Mouse (Mus musculus) neutrophil, adult 5-6 weeks (primary cell): Measurements from ENCODE around the gene Uba52. TPM values are rescaled to one million over a fixed set of nuclear protein-coding genes. Genes with fewer than 3 reads are reported as not detected.

Experiments used
- ATAC-seq: fragments of 151-379, 151-347 bp; 2 replicates; pipeline ENCODE4 v1.8.0; 2017; ENCODE audit warnings: mild to moderate bottlenecking, moderate TSS enrichment; ENCODE audit not compliant: insufficient number of reproducible peaks, poor library complexity, low FRiP score, severe bottlenecking; ENCODE audit errors: extremely low read depth
- total RNA-seq: library from RNA; stranded (forward); fragments of 200-1000 nt; gene quantifications from 2 replicates; pipeline ENCODE4 v1.2.3, GENCODE M21; 2017

Uba52 gene
- total RNA-seq, result 720 and 1,162 TPM in 2 replicates

DNA sequence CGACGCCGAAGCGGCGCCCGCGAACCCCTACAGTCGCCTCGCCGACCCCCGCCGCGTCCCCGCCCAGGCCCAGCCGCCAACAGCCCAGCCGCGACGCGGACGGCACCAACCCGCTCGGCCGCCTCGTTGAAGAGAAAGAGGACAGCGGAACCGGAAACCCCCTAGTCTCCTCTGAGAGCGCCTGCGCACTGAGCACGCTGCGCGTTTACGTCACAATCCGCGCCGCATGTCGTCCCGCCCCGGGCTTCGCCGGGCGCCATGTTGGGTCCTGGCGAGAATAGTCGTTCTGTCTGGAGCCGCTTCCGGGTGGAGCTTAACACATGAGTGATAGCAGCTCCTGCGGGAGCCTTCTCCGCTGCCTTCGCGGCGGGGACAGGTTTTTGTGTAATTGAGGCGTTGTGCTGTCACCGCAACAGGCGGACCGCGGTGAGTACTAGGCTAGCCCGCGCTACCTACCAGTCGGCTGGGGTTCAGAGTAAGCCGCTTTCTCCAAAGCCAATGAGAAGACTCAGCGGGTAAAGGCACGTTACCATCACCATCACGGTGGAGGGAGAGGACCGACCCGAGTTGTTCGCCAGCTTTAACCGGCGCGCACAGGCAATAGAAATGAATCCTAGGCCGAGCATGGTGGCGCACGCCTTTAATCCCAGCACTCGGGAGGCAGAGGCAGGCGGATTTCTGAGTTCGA is at the start of gene Uba52:
Gene Uba52, minus strand, starts transcription at position 574 of the 688 bp plus-strand sequence.
- ATAC-seq, result peak; percentile 75

DNA sequence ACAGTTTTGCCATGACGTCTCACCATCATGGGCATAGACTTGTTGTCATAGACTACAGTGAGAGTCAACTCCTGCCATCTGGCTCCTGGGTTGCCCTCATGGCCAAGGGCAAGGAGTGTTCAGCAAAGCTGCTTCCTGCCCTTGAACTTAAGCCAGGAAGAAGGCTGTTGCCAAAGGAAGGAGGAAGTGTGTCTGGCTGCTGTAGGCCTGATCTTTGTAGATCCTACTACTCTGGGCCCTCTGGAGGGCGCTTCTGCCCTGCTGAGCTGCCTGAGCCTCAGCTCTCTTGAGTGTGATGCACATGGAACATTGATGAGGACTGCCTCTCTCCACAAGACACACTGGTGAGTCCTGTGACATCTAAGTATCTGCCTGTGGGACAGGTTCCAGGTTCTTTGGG is 49.5 kb upstream of the Uba52 start:
- ATAC-seq, result peak; percentile 46

DNA sequence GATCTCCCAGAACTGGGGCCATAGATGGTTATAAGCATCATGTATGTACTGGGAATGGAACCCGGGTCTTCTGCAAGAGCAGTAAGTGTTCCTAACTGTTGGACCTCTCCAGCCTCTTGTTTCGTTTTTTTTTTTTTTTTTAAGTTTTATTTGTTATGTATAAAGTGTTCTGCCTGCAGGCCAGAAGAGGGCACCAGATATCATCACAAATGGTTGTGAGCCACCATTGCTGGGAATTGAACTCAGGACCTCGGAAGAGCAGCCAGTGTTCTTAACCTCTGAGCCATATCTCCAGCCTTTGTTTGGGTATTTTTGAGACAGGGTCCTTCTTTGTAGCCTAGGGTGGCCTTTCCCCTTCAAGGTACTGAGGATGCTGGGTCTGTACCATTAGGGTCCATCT is 48.4 kb upstream of the Uba52 start:
- no peak for ATAC-seq

DNA sequence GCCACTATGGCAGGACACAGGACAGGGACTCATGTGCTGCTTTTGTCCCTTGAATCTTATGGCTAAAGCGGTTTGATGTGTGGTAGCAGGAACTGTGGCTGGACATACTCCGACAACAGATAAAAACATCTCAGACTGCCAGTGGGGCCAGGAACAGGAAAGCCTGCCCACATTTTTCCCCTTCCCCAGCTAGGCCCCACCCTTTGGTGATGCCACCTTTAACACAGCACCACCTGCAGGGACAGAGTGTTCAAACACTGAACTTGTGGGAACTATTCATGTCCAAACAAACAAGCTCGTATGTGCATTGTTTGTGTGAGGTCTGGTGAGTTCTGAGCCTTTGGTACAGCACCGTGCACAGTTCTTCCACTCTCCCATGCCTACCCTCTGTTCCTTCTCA is 47.7 kb upstream of the Uba52 start:
- peak; percentile 27; the same call in 1 of the 2 replicates for ATAC-seq

DNA sequence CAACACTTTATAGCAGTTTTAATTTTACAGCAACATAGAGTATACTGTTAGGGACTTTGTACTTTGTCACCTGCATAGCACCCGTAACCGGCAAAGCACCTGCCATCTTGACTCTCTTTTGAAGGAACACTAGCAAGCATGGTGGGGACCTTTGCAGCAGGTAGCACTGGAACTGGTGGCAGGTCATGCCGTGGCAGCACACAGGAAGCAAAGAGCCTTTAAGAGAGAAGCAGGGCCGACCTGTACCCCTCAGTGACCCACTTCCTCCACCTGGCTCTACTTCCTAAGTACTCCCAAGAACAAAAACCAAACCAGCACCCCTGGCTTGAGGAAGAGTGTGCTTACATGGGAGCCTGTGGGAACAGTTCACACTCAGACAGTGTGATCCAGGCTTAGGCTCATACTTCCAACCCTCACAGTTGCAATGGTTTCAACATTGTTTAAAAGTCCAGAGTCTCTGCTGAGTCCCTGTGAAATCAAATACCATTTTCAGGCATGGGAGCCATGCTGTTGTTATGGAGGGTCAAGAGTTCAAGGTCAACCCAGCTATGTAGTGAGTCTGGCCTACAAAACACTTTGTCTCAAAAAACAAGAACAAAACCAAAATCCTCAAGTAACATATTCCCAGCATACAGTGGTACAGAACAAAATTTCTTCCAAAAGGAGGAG is 44.6 kb upstream of the Uba52 start:
- ATAC-seq, result no peak

DNA sequence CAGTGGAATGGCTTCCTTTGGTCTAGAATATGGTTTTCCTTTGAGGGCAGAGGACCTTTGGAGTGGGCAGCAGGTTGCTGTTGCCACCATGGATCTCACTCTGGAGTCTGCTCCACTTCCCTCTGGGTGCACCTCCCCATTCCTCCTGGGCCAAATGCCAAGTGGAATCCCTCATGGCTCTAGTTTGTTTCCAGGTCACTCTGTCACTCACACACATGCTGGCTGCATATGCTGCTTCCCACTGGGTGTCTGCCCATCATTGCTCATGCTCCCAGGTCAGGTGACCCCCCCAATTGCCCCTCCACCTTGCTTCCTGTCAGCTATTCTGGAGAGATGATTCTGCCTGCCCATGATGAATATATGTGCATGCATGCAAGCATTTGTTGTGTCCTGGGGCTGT is 43.1 kb upstream of the Uba52 start:
- ATAC-seq, result no peak

DNA sequence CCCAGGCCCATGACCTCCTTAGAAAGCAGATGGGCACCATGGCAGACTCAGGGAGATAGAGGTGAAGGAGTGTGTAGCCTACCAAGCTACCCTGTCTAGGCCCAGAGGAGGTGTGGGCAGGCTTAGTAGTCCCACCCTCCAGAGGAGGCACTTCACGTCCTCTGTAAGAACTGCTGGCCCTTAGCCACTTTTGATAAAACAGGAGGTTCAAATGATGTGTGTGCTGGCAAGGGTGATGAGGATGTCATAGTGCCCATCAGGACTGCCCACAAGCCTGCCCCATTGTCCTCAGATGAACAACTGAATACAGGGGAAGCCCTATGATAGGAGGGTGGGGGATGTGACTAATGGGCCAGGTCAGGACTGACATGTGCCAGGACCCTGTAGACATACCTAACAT is 42.2 kb upstream of the Uba52 start:
- no peak for ATAC-seq

DNA sequence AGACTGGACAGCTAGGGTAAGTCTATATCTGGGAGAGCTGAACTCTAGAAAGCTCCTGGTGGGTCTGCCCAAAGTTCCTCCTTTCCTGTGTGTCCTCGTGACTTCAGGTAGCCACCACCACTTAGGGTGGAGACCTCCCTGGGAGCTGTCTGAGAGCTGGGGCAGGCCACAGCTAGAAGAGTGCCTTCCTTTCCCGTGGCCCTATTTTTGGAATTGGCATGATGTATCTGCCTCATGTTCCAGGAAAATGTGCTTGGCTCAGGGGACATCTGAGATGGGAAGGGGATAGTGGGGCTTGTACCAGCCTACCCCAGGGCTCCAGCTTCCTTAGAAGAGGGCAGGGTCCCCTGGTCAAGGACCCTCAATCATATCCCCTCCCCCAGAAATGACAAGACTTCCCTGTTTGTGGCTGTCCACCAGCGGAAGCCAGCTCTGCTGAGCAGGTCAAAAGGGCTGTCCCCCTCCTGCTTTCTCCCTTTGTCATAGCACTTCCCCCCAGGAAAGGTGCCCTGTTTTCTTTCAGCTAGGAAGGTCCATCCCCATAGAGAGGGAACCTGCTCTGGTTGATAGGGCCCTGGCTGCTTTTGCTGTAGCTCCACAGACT is 41.1 kb upstream of the Uba52 start:
- no peak for ATAC-seq

DNA sequence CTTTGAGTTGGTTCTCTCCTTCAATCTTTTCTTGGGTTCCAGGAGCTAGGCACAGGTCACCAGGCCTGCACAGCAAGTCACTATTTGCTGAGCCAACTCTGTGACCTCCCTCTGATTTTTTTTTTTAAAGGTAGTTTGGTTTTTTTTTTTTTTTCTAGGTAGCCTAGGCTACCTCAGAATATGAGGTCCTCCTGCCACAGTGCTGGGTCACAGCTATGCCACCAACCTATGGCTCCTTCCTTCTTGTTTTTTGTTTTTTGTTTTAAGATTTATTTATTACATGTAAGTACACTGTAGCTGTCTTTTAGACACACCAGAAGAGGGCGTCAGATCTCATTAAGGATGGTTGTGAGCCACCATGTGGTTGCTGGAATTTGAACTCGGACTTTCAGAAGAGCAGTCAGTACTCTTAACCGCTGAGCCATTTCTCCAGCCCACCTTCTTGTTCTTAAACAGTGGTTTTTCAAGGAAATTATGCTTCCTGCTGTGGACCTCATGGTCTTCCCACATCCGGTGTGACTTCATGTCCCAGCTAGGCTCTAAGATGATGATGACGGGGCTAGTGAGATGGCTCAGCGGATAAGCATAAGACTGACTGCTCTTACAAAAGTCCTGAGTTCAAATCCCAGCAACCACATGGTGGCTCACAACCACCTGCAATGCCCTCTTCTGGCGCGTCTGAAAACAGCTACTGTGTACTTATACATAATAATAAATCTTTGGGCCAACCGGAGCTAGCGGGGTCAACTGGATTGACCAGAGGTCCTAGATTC is 39.0 kb upstream of the Uba52 start:
- no peak for ATAC-seq

DNA sequence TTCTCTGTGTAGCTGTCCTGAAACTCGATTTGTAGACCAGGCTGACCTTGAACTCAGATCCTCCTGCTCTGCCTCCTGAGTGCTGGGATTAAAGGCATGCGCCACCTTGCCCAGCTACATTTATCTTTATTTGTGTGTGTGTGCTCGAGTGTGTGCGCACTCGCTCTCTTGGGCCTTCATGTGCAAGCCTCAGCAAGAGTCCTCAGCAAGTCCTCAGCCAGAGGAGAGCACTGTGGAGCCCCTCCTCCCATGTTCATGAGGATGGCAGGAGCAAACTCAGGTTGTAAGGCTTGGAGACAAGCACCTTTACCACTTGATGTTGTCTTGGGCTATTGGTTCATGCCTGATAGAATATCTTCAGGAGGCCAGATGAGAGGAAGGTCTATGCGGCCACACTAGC is 37.2 kb upstream of the Uba52 start:
- ATAC-seq, result no peak

DNA sequence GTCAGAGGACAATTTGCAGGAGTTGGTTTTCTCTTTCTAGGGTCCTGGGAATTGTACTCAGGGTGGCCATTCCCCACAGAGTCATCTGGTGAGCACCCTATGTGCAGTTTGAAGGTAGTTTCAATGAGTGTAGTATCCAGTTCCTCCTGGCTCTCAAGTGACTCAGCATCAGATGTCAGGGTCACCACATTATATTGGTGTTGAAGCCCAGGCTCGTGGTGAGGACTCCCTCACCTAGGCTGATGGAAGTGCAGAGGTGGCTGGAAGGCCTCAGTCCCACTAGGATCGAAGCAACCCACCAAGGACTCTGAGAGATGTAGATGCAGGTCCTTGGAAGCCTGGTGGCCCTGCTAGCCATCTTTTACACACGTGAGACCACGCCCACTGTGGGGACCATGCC is 35.8 kb upstream of the Uba52 start:
- ATAC-seq, result no peak

DNA sequence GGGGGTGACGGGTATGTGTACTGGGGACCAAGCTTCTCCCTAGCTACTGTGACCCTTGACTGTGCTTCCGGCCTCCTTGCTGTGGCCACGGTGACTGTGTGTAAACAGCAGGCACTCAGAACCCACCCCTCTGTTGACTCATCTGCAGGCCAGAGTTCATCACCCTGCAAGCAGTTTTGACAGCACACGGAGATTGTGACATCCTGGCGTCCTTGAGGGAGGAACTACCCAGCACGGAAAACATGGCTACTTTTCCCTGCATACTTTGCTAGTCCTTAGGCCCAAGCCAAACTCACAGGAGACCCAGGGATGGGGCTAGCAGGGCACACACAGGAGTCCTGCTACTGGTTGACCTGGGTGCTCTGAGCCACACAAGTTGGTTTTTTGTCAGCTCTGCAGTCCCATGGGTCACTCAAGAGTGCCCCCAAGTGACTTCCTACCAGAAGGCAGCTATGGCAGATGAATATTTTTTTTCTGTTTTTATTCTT is 33.6 kb upstream of the Uba52 start:
- ATAC-seq, result peak; percentile 69

DNA sequence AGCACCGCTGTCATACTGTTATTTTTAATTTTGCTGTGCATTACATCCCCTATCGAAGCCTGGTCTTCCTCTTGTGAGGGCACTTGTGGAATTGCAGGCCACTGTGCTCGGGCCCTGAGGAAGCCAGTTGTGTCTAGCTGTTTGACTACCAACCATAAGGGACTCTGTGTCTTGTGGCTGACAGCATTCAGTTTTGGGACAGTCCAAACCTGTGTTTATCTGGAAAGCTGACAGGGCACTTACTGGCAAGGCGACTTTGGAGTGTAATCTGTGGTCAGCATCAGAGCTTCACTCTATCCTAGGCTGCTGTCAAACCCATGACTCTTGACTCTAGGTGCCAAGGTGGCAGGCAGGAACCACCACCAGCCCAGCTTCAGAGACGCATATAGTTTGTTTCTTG is 30.5 kb upstream of the Uba52 start:
- no peak for ATAC-seq

DNA sequence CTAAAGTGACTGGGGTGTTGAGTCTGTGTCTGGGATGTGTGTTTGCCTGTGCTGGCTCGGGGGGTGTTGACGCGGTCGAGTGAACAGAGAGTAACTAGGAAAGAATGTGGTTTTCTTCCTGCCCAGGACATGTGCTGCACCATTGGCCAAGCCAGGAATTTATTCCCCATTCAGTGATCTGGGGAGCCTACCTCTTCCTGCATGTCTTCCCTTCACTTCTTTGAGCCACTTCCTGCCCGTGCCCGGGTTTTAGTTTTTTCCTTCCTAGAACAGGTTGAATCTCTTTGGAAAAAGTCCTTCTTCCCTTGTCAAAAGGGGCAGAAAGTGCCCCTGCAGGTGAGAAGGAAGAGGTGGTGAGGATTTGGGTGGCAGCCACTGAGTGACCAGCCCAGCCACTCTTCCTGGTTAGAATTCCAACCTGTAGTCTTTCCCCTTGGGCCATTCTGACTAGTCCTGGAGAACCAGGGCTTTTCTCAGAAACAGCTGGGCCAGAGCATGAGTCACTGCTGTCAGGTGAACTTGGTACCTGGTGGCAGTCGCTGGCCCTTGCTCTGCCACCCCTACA is 30.0 kb upstream of the Uba52 start:
- ATAC-seq, result no peak

DNA sequence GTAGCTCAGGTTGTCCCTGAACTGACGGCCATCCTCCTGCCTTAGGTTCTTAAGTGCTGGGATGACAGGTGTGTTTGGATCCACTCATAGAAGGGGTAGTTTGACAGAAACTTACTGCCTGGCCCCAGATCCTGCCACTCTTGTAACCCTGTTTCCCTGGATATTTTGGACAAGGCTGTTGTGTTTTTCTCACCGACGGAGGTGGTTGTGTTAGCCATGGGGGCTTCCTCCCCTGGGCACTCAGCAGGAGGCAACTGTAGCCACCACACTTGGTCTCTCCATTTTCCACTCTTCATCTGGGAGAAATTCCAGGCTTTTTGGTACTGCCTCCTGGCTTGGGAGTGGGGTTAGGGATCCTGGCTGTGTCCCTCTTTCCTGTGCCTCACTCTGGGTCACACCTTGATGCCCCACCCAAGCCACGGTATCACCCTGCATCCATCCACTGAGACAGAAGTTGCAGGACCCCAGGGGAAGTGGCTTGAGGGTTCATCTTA is 29.5 kb upstream of the Uba52 start:
- ATAC-seq, result no peak

DNA sequence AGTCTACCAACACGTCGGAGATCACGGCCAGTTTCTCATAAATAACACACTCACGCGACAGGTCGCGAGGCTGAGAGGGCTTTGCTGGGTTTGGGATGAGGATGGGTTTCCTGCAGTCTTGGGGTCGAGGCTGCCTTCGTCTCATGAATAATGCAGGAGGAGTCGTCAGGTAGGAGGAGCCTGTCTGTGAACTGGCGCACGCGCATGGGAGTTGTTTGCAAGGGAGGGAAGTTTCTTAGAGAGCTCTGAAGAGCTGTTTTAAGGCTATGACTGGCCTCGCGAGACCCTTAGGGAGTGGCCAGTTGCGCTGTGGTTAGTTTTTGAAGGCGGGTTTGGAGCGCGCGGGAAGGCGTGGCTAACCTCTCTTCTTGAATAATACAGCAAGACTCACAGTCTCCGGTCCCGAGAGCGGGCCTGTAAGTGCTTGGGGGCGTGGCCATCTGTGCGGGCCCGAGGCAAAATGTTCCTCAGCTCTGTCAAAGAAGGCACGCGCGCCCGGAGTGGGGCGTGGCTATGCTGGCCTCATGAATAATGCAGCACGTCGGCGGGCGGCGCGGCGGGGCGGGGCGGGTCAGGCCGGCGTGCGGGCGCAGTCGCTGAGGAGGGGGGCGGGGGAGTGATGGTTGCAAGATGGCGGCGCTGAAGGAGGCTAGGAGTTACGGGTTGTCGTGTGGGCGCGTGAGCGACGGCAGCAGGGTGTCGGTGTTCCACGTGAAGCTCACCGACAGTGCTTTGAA is 28.6 kb upstream of the Uba52 start, which contains the start of gene Ell:
Gene Ell, plus strand, starts transcription at position 381 of the 737 bp plus-strand sequence.
- peak; percentile 65 for ATAC-seq

DNA sequence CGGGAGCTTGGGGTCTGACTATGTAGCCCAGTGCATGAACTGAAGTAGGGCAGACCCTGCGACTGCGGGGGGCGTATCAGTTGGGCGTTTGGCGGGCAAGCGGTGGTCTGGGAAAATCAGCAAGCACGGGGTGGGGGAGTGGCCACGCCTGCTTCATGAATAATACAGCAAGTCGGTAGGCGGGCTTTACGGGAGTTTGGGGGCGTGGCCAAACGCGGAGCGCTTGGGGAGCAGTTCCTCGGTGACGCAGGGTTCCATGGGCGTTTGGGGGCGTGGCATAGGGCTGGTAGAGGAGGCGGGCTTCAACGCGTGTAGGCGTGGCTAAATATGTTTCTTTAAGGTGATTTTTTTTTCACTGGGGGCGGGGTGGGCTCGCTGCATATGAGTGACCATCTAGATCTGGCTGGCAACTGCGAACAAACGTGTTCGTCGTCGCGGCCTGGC is 28.1 kb upstream of the Uba52 start:
- peak; percentile 68 for ATAC-seq

DNA sequence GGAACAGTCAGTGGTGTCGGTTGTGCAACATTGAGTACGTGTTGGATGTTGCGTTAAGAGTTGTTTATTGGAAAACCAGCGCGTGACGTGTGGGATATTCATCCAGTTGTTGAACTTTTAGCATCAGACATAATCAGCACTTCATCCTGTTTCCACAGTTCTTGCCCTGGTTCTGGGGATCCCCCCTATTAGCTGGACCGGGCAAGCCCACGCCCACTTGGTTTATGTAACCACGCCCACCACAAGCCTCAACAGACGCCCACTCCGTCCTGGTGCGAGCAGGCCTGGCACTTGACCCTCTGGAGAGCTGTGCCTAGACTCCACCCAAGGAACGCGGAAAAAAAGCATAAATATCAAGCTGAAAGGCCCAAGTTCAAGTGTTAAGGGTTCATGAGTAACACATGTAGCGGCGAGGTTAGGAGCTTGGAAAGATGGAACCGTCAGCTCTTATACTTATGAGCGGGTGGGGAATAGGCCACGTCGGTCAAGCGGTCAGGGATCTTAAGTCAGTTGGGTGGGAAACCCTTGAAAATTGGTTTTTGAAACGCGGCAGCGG is 27.5 kb upstream of the Uba52 start:
- peak; percentile 4; the same call in 1 of the 2 replicates for ATAC-seq
